Mouse (Mus musculus) forebrain, embryonic 14.5 days (tissue): ENCODE measurements around the gene Pcsk4. TPM values are rescaled to one million over a fixed set of nuclear protein-coding genes. Genes with fewer than 3 reads are reported as not detected.
"Not testable (repeated sequence)": the region's sequence is repeated elsewhere in the genome, so short reads cannot be mapped to it uniquely, and the experiment has no call there.

Experiments used
- ATAC-seq: fragments of 200-750 bp; cut with Nextera tagmentation; 2 replicates; pipeline ENCODE4 v1.8.0; 2017; ENCODE audit warnings: mild to moderate bottlenecking, moderate library complexity
- DNase-seq: peaks from one replicate; pipeline ENCODE4 v3.0.0-alpha.2; 2015; ENCODE audit warnings: low spot score
- H3K27ac ChIP-seq: fragments of 300-500 bp; sonication (generic); 2 replicates; pipeline ENCODE4 v1.5.1; 2014; ENCODE audit warnings: low read depth, mild to moderate bottlenecking, control low read depth, low read length, moderate library complexity
- H3K27me3 ChIP-seq: fragments of 300-500 bp; sonication (generic); replicated peaks from 2 replicates; pipeline ENCODE4 v1.6.1; 2014; ENCODE audit warnings: low read length, control low read depth, mixed read lengths; ENCODE audit not compliant: control insufficient read depth, insufficient read depth
- H3K36me3 ChIP-seq: fragments of 300-500 bp; sonication (generic); 2 replicates; pipeline ENCODE4 v1.6.1; 2014; ENCODE audit warnings: low read length, control low read depth; ENCODE audit not compliant: control insufficient read depth, insufficient read depth
- H3K4me1 ChIP-seq: fragments of 300-500 bp; sonication (generic); 2 replicates; pipeline ENCODE4 v1.6.1; 2014; ENCODE audit warnings: antibody characterized with exemption, low read length, control low read depth; ENCODE audit not compliant: control insufficient read depth, insufficient read depth
- H3K4me2 ChIP-seq: fragments of 300-500 bp; sonication (generic); 2 replicates; pipeline ENCODE4 v1.6.1; 2014; ENCODE audit warnings: mild to moderate bottlenecking, control low read depth, low read length
- H3K4me3 ChIP-seq: fragments of 300-500 bp; sonication (generic); 2 replicates; pipeline ENCODE4 v1.5.1; 2014; ENCODE audit warnings: low read depth, low read length, control low read depth
- H3K9ac ChIP-seq: fragments of 300-500 bp; sonication (generic); 2 replicates; pipeline ENCODE4 v1.6.1; 2014; ENCODE audit warnings: mild to moderate bottlenecking, low read length, control low read depth, moderate library complexity
- H3K9me3 ChIP-seq: fragments of 300-500 bp; sonication (generic); replicated peaks from 2 replicates; pipeline ENCODE4 v1.6.1; 2016; ENCODE audit warnings: low read length, control low read depth, mixed read lengths; ENCODE audit not compliant: control insufficient read depth
- WGBS: fragments of 180-500 bp; shearing (Covaris S2); extraction: QIAGEN DNeasy Blood & Tissue Kit; methylation state at CpG from one replicate; pipeline ENCODE4 v1.1.7; 2014; 5-methylcytosine and 5-hydroxymethylcytosine counted together
- polyA plus RNA-seq: library from polyadenylated mRNA; unstranded; fragments of >200 nt; fragmentation: Nextera tagmentation; extraction: Ambion mirVana; gene quantifications from 2 replicates; pipeline ENCODE4 v1.2.1, GENCODE M21; 2014

Gene Pcsk4
- polyA plus RNA-seq, 1 experiment from 2014 or later, result 1.6 TPM

DNA sequence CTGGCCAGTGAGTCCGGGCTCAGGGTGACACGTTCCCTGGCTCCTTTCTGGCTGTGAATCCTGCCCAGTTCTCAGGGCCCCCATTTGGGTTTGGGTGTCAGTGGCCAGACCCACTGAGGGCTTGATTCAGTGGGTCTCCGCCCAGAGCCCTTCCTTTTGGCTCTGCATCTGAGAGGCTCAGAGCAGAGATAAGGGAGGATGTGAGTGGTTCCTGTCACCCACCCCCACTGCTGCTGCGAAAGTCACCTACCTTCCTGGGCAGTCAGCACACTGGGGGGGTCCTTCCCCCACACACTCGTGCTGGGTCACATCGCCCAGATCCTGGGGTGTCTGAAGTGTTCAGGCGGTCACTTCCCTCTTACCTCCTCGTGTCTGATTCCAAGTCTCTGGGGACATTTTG lies 23.4 kb upstream of the Pcsk4 start:
- Histone ChIP-seq H3K27me3 (peaks cover 87% of the 10 kb centered on the region), H3K9ac (no peak overlapping the region), H3K4me1 (no peaks in the 10 kb centered on the region), H3K27ac (no peak overlapping the region), H3K9me3 (no peaks in the 10 kb centered on the region), H3K4me3 (no peak overlapping the region), H3K36me3 (no peaks in the 10 kb centered on the region), H3K4me2 (no peak overlapping the region)
- no peak for DNase-seq
- 69% methylated on average over 8 of the region's 8 CpGs for WGBS
- no peak for ATAC-seq

DNA sequence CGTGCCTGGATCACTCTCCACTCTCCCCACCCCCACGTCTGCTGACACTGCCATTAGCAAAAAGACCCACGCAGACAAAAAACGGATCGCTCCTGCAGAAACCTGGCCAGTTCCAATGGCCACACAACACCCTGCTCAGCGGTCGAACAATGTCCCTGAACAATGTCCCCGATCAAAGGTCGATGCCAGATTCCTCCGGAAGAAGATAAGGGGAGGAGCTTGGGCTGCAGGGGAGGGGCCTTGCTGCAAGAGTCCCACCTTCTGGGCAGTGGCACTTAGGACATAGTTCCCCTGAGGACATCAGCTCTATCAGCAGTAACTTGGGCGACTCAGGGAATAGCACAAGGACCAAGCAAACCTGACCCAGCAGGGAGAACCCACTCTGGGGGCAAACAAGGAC lies 22.6 kb upstream of the Pcsk4 start:
- no peak for DNase-seq
- Histone ChIP-seq H3K4me2 (no peak overlapping the region), H3K9me3 (no peaks in the 10 kb centered on the region), H3K36me3 (no peaks in the 10 kb centered on the region), H3K4me3 (no peak overlapping the region), H3K27ac (no peak overlapping the region), H3K9ac (no peak overlapping the region), H3K27me3 (peaks cover 86% of the 10 kb centered on the region), H3K4me1 (no peaks in the 10 kb centered on the region)
- WGBS, result 22% methylated on average over 11 of the region's 11 CpGs
- ATAC-seq, result no peak

- Histone ChIP-seq H3K27me3 (peaks cover 79% of the 10 kb centered on the region), H3K4me1 (no peaks in the 10 kb centered on the region), H3K4me2 (no peak overlapping the region), H3K36me3 (no peaks in the 10 kb centered on the region), H3K9me3 (no peaks in the 10 kb centered on the region), H3K4me3 (no peak overlapping the region), H3K27ac (no peak overlapping the region), H3K9ac (no peak overlapping the region)
- ATAC-seq, result peak; percentile 83
- DNase-seq, result peak; percentile 82
- WGBS, result 4% methylated on average over 7 of the region's 7 CpGs
Observed at GRCm38 (mm10) chr10:80350292-80350691, 21.0 kb upstream of the Pcsk4 start.

DNA sequence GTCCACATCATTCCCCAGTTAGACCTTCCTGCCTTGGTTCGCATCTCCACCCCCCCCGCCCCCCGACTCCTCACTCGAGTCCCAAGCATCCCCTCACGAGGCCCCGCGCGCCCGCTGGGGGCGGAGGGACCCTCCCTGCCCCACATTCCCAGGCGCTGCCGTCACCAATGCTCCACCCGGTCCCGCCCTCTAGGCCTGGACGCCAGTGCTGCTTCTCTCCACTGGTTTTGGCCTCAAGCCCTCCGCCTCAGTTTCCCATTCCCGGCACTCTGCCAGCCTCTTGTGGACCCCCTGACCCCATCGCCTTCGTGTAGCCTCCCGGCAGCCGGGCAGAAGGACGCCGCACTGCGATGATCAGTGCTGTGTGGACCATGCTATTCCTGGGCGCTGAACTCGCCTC lies 19.7 kb upstream of the Pcsk4 start:
- no peak overlapping the region for H3K27ac ChIP-seq
- no peaks in the 10 kb centered on the region for H3K9me3 ChIP-seq
- H3K27me3 ChIP-seq, result peaks cover 81% of the 10 kb centered on the region
- no peak for DNase-seq
- no peaks in the 10 kb centered on the region for H3K4me1 ChIP-seq
- no peaks in the 10 kb centered on the region for H3K36me3 ChIP-seq
- no peak for ATAC-seq
- no peak overlapping the region for H3K4me3 ChIP-seq
- H3K4me2 ChIP-seq, result no peak overlapping the region
- WGBS, result 16% methylated on average over 26 of the region's 26 CpGs
- no peak overlapping the region for H3K9ac ChIP-seq

DNA sequence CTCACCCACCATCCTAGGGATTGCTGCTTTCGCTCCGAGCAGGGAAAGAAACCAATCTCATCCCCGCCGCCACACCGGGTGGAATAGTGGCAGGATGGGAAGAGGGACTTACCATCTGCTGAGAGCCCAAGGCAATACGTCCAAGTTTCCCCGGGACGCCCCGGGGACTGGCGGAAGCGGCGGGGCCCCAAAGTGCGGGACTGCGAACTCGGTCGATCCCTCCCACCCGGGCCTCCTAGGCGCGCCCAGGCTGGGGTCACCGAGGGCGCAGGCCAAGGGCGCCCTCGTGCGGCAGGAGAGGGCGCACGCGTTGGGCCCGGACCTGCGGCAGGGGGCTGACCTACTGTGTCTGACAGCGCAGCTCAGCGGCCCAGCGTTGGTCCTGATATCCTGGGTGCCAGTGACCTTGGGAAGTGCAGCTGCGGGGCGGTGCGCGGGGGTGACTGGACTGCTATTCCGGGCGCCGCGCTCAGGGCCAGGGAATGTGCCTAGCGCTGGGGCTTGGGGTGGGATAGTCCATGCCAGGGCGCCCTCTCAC lies 19.0 kb upstream of the Pcsk4 start, which contains the start of gene Adamtsl5:
Gene Adamtsl5, minus strand, starts transcription at position 169 of the 538 bp plus-strand sequence.
- Histone ChIP-seq H3K36me3 (no peaks in the 10 kb centered on the region), H3K27me3 (peaks cover 83% of the 10 kb centered on the region), H3K27ac (no peak within 1 kb of the TSS), H3K4me1 (peaks cover 3% of the 10 kb centered on the region; the same call in 1 of the 2 replicates), H3K9me3 (no peaks in the 10 kb centered on the region), H3K4me2 (peak within 1 kb of the TSS; percentile 14; the same call in 1 of the 2 replicates), H3K9ac (no peak within 1 kb of the TSS), H3K4me3 (0 out of 2 replicates have a peak within 1 kb of the TSS, but pooled peaks have one; percentile 5)
- DNase-seq, result peak; percentile 31
- ATAC-seq, result 0 out of 2 replicates have a peak, but pooled peaks have one; percentile 26
- WGBS, result 1% methylated on average over 28 of the region's 42 CpGs

- Histone ChIP-seq H3K9ac (no peak overlapping the region), H3K36me3 (no peaks in the 10 kb centered on the region), H3K4me3 (no peak overlapping the region), H3K27ac (no peak overlapping the region), H3K9me3 (no peaks in the 10 kb centered on the region), H3K4me1 (peaks cover 3% of the 10 kb centered on the region; the same call in 1 of the 2 replicates), H3K27me3 (peaks cover 85% of the 10 kb centered on the region), H3K4me2 (no peak overlapping the region)
- 13% methylated on average over 17 of the region's 17 CpGs for WGBS
- ATAC-seq (no peak), DNase-seq (no peak)
Observed at GRCm38 (mm10) chr10:80347514-80347967, 18.2 kb upstream of the Pcsk4 start.

GRCm38 (mm10) chr10:80345929-80346328 lies 16.6 kb upstream of the Pcsk4 start:
- not testable (repeated sequence) for H3K4me3 ChIP-seq, ATAC-seq, H3K9me3 ChIP-seq, H3K4me2 ChIP-seq, H3K9ac ChIP-seq, DNase-seq, H3K4me1 ChIP-seq, H3K36me3 ChIP-seq, H3K27ac ChIP-seq
- peaks cover 90% of the 10 kb centered on the region for H3K27me3 ChIP-seq
- WGBS, result 78% methylated on average over 5 of the region's 6 CpGs

- no peak for ATAC-seq
- DNase-seq, result no peak
- 1% methylated on average over 14 of the region's 16 CpGs for WGBS
- H3K27me3 ChIP-seq, result peaks cover 91% of the 10 kb centered on the region
- no peaks in the 10 kb centered on the region for H3K36me3 ChIP-seq
- H3K9ac ChIP-seq, result no peak overlapping the region
- H3K4me3 ChIP-seq, result no peak overlapping the region
- H3K4me1 ChIP-seq, result peaks cover 3% of the 10 kb centered on the region; the same call in 1 of the 2 replicates
- no peak overlapping the region for H3K4me2 ChIP-seq
- H3K27ac ChIP-seq, result no peak overlapping the region
- no peaks in the 10 kb centered on the region for H3K9me3 ChIP-seq
Observed at GRCm38 (mm10) chr10:80345122-80345521, 15.8 kb upstream of the Pcsk4 start.

DNA sequence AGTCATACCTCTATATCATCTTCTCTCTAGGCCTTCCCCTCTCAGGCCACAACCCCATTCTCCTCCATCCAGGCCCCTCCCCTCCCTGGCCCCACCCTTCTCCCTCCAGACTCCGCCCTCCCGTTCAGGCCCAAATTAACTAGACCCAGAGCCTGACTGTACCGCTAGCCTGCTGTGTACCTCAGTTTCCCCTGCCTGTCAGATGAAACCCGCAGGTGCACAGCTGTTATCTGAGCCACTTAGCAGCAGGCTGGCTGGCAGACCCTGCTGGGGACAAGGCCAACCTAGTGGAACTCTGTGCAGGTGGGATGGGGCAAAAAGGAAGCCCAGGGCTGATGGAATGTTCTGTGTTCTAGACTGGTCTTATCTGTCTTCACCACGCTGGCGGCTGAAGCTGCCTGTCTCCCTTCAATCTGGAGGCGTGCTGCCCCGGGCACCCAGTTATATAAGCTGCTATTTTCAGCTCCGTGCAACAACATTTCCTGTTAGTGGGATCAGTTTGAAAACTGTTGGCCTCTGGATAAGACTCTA lies 14.9 kb upstream of the Pcsk4 start:
- no peaks in the 10 kb centered on the region for H3K9me3 ChIP-seq
- 47% methylated on average over 9 of the region's 9 CpGs for WGBS
- H3K4me3 ChIP-seq, result no peak overlapping the region
- no peaks in the 10 kb centered on the region for H3K36me3 ChIP-seq
- peaks cover 84% of the 10 kb centered on the region for H3K27me3 ChIP-seq
- DNase-seq (no peak), ATAC-seq (no peak)
- peaks cover 3% of the 10 kb centered on the region; the same call in 1 of the 2 replicates for H3K4me1 ChIP-seq
- H3K27ac ChIP-seq, result no peak overlapping the region
- no peak overlapping the region for H3K9ac ChIP-seq
- no peak overlapping the region for H3K4me2 ChIP-seq
